Comparison of ENCODE assay signal across 9 mouse cellular contexts in the genomic region with DNA sequence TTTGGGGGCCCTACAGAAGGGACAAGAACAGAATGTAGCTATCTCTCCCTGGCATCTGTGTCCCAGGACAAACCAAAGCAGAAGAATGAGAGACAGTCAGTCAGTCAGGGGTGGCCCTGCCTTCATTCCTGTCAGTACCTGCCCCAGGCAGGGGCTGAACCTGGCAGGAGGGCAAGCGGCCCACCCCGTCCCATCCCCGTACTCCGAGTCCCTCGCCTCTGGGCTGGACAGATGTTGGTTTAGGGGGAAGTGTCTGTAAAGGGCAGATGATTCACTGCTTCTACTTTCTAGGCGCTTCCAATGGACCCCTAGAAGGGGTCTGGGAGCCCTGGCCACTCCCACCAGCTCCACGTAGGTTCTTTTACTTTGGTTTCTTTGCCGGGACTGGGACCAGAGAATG. TPM values are rescaled to one million over a fixed set of nuclear protein-coding genes. Genes with fewer than 3 reads are reported as not detected.
A peak's percentile ranks its signal among the peaks of the same experiment; 100 is the strongest.
DNase-seq lines count a peak whose midpoint lies in the region; ATAC-seq lines count a peak whose summit lies in the region.
"Had no signal": no experiment of that assay in that cellular context is flagged by ENCODE, and none has a peak within 500 bp of the region (broad histone marks: within the 10 kb centered on the region; RNA-seq: fewer than 3 reads in every experiment).

No protein-coding gene starts in this region.

- no peak for DNase-seq in heart, adult 8-10 months (ENCODE audit: low spot score)
- DNase-seq in urinary bladder, postnatal 14 days (ENCODE audit: low spot score): peak; percentile 56
- DNase-seq in urinary bladder, adult 2 months (ENCODE audit: low spot score): no peak
- DNase-seq in ovary, postnatal 10 days (ENCODE audit: low spot score): no peak
- DNase-seq in cerebellum, postnatal 14 days: no peak
- DNase-seq: B cell, adult 2 months had no signal

- H3K4me1 ChIP-seq in heart, embryonic 13.5 days: peaks cover 54% of the 10 kb centered on the region
- H3K4me1 ChIP-seq in limb, embryonic 13.5 days: peaks cover 43% of the 10 kb centered on the region

- H3K36me3 ChIP-seq in heart, embryonic 13.5 days: no peaks in the 10 kb centered on the region
- H3K36me3 ChIP-seq in limb, embryonic 13.5 days: no peaks in the 10 kb centered on the region

- peak overlapping the region; percentile 69 for H3K4me2 ChIP-seq in heart, embryonic 13.5 days
- H3K4me2 ChIP-seq in limb, embryonic 13.5 days (replicated peaks): peak overlapping the region; percentile 86

- H3K27me3 ChIP-seq in heart, embryonic 13.5 days (replicated peaks): peaks cover 21% of the 10 kb centered on the region
- H3K27me3 ChIP-seq in limb, embryonic 13.5 days: no peaks in the 10 kb centered on the region

- no peak overlapping the region for H3K27ac ChIP-seq in heart, embryonic 13.5 days (replicated peaks)
- no peak overlapping the region for H3K27ac ChIP-seq in limb, embryonic 13.5 days

- peak overlapping the region; percentile 42 for H3K4me3 ChIP-seq in heart, embryonic 13.5 days
- H3K4me3 ChIP-seq in limb, embryonic 13.5 days: peak overlapping the region; percentile 55

- H3K9ac ChIP-seq in heart, embryonic 13.5 days: peak overlapping the region; percentile 69
- peak overlapping the region; percentile 71 for H3K9ac ChIP-seq in limb, embryonic 13.5 days

- WGBS in heart, embryonic 13.5 days: 42% methylated on average over 8 of the region's 8 CpGs
- WGBS in limb, embryonic 13.5 days: 40% methylated on average over 8 of the region's 8 CpGs

- H3K9me3 ChIP-seq in heart, embryonic 13.5 days: no peaks in the 10 kb centered on the region
- H3K9me3 ChIP-seq in limb, embryonic 13.5 days: no peaks in the 10 kb centered on the region

- no peak for ATAC-seq in heart, embryonic 13.5 days (ENCODE audit: extremely low read depth, insufficient number of reproducible peaks, low FRiP score, low TSS enrichment)
- no peak for ATAC-seq in limb, embryonic 13.5 days (ENCODE audit: low FRiP score, low read depth)
- ATAC-seq in frontal cortex, adult (ENCODE audit: low TSS enrichment): no peak

RNA-seq across cellular contexts. Expression of a gene that starts 27.4 kb away (rescaled TPM):
- 2.3 and 5.0 TPM in 2 replicates for polyA plus RNA-seq in heart, embryonic 13.5 days (2015; fragmentation: Nextera tagmentation; extraction: Ambion mirVana)
- 1 to 10 TPM; 1.3 to 3.1 (median 1.9) TPM for total RNA-seq in heart, adult 8-10 months (2022)
- polyA plus RNA-seq in urinary bladder, adult 2 months (2012; rRNA removed): 64.8 and 69.3 TPM in 2 replicates
- polyA plus RNA-seq in limb, embryonic 13.5 days (2015; fragmentation: Nextera tagmentation; extraction: Ambion mirVana): 14.1 and 16.4 TPM in 2 replicates

RNA-seq across cellular contexts. Expression of a gene that starts 50.5 kb away (rescaled TPM):
- polyA plus RNA-seq in heart, embryonic 13.5 days (2015; fragmentation: Nextera tagmentation; extraction: Ambion mirVana): 23.3 and 24.3 TPM in 2 replicates
- 10 to 100 TPM; 27.8 to 28.4 (median 28.2) TPM for total RNA-seq in heart, adult 8-10 months (2022)
- 45.0 and 47.1 TPM in 2 replicates for polyA plus RNA-seq in urinary bladder, adult 2 months (2012; rRNA removed)
- 33.0 and 33.5 TPM in 2 replicates for polyA plus RNA-seq in limb, embryonic 13.5 days (2015; fragmentation: Nextera tagmentation; extraction: Ambion mirVana)
